Mouse (Mus musculus): ENCODE results near the gene Irs4.

Gene Irs4

GRCm38 (mm10) chrX:141724937-141725918, at the start of gene Irs4:
Gene Irs4, minus strand, starts transcription at chrX:141725263.
- DNase-seq (ENCODE audit: low read depth) = no peak

DNA sequence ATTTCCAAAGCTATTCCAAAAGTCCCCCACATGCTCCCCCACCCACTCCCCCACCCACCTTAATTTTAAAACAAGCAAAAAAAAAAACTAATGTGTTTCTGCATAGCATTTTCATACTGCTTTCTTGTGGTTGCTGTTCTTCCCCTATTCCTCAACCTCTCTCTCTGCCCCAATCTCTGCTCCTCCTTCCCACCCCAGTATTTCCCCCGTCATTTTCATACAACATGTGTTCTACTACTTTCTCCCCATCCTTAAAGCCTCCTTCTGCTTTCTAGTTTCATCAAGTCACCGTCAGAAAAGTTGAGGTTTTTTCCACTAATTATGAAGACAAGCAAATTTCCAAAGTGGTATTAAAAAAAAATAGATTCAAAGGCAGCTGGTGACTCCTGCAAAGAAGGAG, 25.3 kb upstream of the Irs4 start:
- DNase-seq (ENCODE audit: low read depth) = no peak

DNA sequence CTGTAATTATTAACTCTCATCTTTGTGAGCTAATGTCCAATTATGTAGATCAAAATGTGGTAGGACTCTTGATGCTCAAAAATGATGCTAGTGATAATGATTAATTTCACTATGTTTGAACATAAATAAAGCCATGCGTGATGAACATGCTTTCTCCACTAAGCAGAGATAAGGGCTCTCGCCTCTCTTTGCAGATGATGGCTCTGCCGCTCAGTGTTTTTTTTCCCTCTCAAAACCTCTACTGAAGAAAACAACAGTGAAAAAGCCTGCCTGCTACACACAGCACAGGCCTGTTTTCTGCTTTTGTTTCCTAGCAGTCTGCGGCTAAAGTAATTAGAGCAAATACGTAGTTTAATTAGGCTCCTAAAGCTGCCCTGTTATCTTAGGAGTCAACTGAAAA, 4.5 kb upstream of the Irs4 start:
- no peak for DNase-seq (ENCODE audit: low read depth)

DNA sequence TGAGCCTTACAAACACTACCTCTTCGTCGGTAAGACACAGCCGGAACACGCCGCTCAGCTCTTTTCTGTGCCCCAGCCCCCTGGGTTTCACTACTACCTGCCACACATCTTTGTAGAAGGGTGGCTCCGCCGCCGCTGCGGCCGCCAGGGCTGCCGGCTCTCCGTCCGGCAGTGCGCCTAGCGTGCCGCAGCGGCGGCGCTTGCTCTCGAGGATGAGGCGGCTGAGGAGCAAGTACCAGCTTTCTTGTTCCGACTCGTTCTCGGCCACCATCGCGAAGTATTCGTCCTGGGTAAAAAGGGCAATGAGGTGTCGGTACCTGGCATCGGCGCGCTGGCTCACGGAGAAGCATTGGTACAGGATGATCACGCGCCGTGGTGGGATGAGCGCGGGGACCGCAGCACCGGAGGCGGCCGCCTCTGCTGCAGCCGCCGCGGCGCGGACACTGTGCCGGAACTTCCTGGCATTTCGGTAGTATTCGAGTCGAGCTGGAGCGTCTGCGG, 622 bp downstream of the Irs4 start:
- DNase-seq (ENCODE audit: low read depth) = no peak

- DNase-seq (ENCODE audit: low read depth) = no peak
These were observed 1.1 kb downstream of the Irs4 start for GRCm38 (mm10) chrX:141723936-141724335.

DNA sequence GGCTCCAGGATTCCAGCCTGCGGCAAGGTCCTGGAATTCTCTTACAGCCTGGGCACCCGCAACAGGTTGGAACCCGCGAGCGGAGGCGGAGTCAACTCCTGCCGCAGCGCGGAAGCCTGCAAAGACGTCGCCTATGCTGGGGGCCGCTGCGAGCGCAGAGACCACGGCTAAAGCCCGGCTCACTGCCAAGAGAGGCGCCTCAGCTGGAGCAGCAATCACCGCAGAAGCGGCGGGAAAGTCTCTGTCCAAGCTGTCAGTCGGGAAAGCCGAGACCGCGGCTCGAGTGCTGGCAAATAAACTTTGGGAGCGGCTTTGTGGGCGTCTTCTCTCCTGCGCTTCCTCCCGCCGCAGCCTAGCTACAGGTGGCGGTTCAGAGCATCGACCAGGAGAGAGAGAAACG, 3.3 kb downstream of the Irs4 start:
- DNase-seq (ENCODE audit: low read depth) = no peak

Data from c-Kit-positive CD71-negative TER-119-negative erythroid progenitor cells, embryonic 14.5 days (primary cell).